Mouse (Mus musculus) limb, embryonic 12.5 days (tissue): Measurements from ENCODE around the gene Gm3646. TPM values are rescaled to one million over a fixed set of nuclear protein-coding genes. Genes with fewer than 3 reads are reported as not detected.

Source experiments
- ATAC-seq: fragments of 200-750 bp; cut with Nextera tagmentation; 2 replicates; pipeline ENCODE4 v1.8.0; 2017; ENCODE audit warnings: low read depth, moderate TSS enrichment; ENCODE audit not compliant: insufficient number of reproducible peaks, insufficient read depth, low FRiP score, low TSS enrichment
- H3K27ac ChIP-seq: fragments of 300-500 bp; sonication (generic); 2 replicates; pipeline ENCODE4 v1.5.1; 2016; ENCODE audit warnings: mild to moderate bottlenecking, moderate library complexity
- H3K27me3 ChIP-seq: fragments of 300-500 bp; sonication (generic); 2 replicates; pipeline ENCODE4 v1.6.1; 2016; ENCODE audit warnings: mild to moderate bottlenecking, moderate library complexity
- H3K36me3 ChIP-seq: fragments of 300-500 bp; sonication (generic); 2 replicates; pipeline ENCODE4 v1.6.1; 2016; ENCODE audit warnings: mild to moderate bottlenecking, moderate library complexity
- H3K4me1 ChIP-seq: fragments of 300-500 bp; sonication (generic); replicated peaks from 2 replicates; pipeline ENCODE4 v1.6.1; 2016
- H3K4me2 ChIP-seq: fragments of 300-500 bp; sonication (generic); 2 replicates; pipeline ENCODE4 v1.6.1; 2016; ENCODE audit warnings: mild to moderate bottlenecking, moderate library complexity
- H3K4me3 ChIP-seq: fragments of 300-500 bp; sonication (generic); replicated peaks from 2 replicates; pipeline ENCODE4 v1.5.1; 2016; ENCODE audit warnings: mild to moderate bottlenecking
- H3K9ac ChIP-seq: fragments of 300-500 bp; sonication (generic); replicated peaks from 2 replicates; pipeline ENCODE4 v1.6.1; 2016; ENCODE audit warnings: mild to moderate bottlenecking, moderate library complexity
- H3K9me3 ChIP-seq: fragments of 300-500 bp; sonication (generic); 2 replicates; pipeline ENCODE4 v1.6.1; 2016; ENCODE audit warnings: mild to moderate bottlenecking, moderate library complexity
- WGBS: fragments of 180-500 bp; shearing (Covaris S2); methylation state at CpG from one replicate; pipeline ENCODE4 v1.1.7; 2016; 5-methylcytosine and 5-hydroxymethylcytosine counted together
- polyA plus RNA-seq: library from polyadenylated mRNA; unstranded; fragments of >200 nt; fragmentation: Nextera tagmentation; extraction: Ambion mirVana; gene quantifications from 2 replicates; pipeline ENCODE4 v1.2.1, GENCODE M21; 2016

The Gm3646 gene
- polyA plus RNA-seq, 1 experiment from 2014 or later: not detected

DNA sequence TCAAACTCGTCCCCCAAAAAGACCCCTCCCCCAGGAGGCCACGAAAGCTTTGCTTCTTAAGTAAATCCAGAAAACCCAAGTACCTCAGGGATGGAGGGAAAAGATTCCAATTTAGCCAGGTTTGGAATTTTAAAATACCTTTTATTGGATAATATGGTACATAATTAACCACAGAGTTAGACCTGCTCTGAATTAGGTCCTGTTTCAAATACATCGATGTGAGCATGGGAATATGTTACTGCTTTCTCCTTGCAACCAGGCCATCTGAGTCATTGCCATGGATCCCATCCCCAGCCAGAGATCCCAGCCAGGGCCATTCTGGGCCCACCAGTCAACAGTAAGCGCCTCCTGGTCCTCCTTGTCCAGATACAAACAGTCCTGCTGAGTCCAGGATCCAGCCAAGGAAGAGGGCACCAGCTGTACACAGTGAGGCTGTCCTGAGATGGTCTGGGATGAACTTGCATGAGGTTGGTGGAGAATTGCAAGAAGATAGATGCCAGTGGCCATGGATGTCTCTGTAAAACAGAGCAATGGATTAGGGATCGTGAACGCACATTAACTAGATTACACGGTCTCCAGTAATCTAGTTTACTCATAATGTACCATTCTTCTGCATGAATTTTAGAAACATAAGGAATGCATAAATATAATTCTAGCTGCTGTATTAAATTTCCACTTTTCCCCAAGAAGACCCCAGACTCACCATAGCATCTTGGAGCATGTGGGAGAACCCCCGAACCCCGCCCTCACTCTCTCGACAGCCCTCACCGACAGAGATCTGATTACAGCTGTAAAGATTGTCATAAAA is 25.9 kb upstream of the Gm3646 start:
- H3K27ac ChIP-seq: peak overlapping the region; percentile 47; the same call in 1 of the 2 replicates
- H3K36me3 ChIP-seq: no peaks in the 10 kb centered on the region
- 58% methylated on average over 11 of the region's 11 CpGs for WGBS

GRCm38 (mm10) chr1:39824902-39825301 is 19.8 kb upstream of the Gm3646 start:
- Histone ChIP-seq H3K4me3 (no peak overlapping the region), H3K4me1 (0 out of 2 replicates have a peak, but pooled peaks cover 4% of the 10 kb centered on the region), H3K9me3 (no peaks in the 10 kb centered on the region), H3K4me2 (no peak overlapping the region), H3K9ac (no peak overlapping the region), H3K27ac (no peak overlapping the region), H3K27me3 (no peaks in the 10 kb centered on the region), H3K36me3 (no peaks in the 10 kb centered on the region)
- 86% methylated on average over 4 of the region's 4 CpGs for WGBS
- no peak for ATAC-seq

More for the DNA sequence above, 25.9 kb upstream of the Gm3646 start:
- Histone ChIP-seq H3K4me1 (peaks cover 18% of the 10 kb centered on the region; the same call in 1 of the 2 replicates), H3K4me3 (no peak overlapping the region), H3K4me2 (no peak overlapping the region), H3K9me3 (no peaks in the 10 kb centered on the region), H3K27me3 (no peaks in the 10 kb centered on the region), H3K9ac (no peak overlapping the region)
- ATAC-seq: no peak

- Histone ChIP-seq H3K9me3 (no peaks in the 10 kb centered on the region), H3K27me3 (no peaks in the 10 kb centered on the region), H3K4me1 (0 out of 2 replicates have a peak, but pooled peaks cover 4% of the 10 kb centered on the region), H3K9ac (no peak overlapping the region), H3K4me3 (no peak overlapping the region), H3K36me3 (no peaks in the 10 kb centered on the region), H3K27ac (no peak overlapping the region), H3K4me2 (no peak overlapping the region)
- ATAC-seq: no peak
- 60% methylated on average over 4 of the region's 4 CpGs for WGBS
Observed at GRCm38 (mm10) chr1:39824240-39824639, 19.1 kb upstream of the Gm3646 start.

DNA sequence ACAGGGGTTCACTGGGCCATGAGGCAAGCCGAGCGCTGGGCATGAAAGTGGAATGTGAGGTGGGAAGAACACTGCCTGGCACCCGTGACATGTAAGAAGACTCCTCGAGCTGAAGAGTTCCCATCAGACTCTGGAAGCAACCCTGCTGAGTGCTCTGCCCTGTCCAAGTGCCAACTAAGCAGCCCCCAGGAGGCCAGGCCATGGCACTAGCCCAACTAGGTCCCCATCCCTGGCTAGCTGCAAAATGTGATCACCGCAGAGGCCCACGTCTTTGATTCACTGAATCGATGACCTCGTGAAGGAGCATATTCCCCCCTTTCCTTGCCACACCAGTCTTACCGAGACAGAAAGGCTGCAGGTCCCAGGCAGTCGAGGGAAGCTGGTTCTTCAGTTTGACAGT is 14.5 kb upstream of the Gm3646 start:
- ATAC-seq: no peak
- H3K4me3 ChIP-seq: no peak overlapping the region

DNA sequence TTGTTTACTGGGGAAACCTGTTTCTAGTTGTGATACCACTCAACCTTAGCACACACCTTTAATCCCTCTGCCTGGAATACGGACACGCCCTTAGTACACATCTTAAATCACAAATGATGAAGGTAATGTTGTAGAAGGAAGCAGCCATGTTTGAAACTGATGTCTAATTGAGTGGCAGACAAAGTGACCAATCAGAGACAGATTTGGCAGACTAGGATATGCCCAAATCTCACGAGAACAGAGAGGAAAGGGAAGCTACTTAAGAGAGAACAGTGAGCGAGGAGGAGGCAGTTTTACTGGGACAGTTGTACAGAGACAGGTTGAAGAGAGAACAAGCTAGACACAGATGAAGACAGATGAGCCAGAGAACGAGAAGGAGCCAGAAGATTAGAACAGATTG is 10.6 kb upstream of the Gm3646 start:
- Histone ChIP-seq H3K27me3 (no peaks in the 10 kb centered on the region), H3K4me1 (no peaks in the 10 kb centered on the region), H3K4me3 (no peak overlapping the region), H3K9me3 (no peaks in the 10 kb centered on the region), H3K9ac (no peak overlapping the region), H3K4me2 (no peak overlapping the region), H3K36me3 (no peaks in the 10 kb centered on the region), H3K27ac (no peak overlapping the region)
- WGBS: 83% methylated on average over 5 of the region's 5 CpGs
- ATAC-seq: no peak

More for the DNA sequence above, 14.5 kb upstream of the Gm3646 start:
- no peaks in the 10 kb centered on the region for H3K27me3 ChIP-seq
- no peak overlapping the region for H3K27ac ChIP-seq
- H3K9me3 ChIP-seq: no peaks in the 10 kb centered on the region
- 85% methylated on average over 10 of the region's 10 CpGs for WGBS
- no peaks in the 10 kb centered on the region for H3K36me3 ChIP-seq
- H3K4me1 ChIP-seq: no peaks in the 10 kb centered on the region
- H3K4me2 ChIP-seq: no peak overlapping the region
- H3K9ac ChIP-seq: no peak overlapping the region

DNA sequence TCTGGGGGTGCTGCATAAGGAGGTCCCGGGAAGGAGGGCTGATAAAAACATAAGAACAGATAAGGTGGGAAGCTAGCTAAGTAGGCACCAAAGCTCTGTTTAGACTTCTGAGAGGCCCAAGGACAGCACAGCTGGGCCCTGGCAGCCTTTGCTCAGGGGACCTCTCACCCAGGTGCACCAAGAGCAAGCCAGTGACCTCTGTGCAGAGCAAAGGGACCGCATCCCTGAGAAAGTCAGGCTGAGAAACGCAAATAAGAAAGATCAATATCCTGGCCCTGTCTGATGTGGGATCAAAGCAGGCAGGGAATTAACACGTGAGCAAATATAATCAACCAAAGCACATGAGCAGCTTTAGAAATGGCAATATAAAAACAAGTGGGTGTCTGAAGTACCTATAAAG is 7.9 kb upstream of the Gm3646 start:
- H3K9me3 ChIP-seq: no peaks in the 10 kb centered on the region
- no peak overlapping the region for H3K27ac ChIP-seq
- H3K9ac ChIP-seq: no peak overlapping the region
- no peak for ATAC-seq
- no peaks in the 10 kb centered on the region for H3K4me1 ChIP-seq
- H3K4me3 ChIP-seq: no peak overlapping the region
- no peaks in the 10 kb centered on the region for H3K36me3 ChIP-seq
- no peaks in the 10 kb centered on the region for H3K27me3 ChIP-seq
- 63% methylated on average over 4 of the region's 4 CpGs for WGBS
- no peak overlapping the region for H3K4me2 ChIP-seq

DNA sequence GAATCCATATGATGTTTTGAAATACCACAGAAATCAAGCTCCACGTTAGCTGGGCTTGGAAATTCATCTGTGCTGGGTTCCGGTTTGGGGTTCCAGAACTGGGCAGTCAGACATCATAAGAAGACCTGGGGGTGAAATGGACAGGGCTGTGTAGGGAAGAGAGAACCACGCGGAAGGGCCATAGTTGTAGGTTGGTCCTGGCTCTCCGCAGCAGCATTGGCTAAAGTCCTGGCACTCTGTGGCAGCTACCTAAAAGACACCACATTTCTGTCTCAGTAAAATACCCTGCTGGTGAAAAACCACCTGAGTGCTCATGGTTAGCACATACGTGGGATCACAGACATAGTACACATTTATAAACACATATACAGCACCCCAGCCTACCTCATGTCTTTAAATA is 343 bp downstream of the Gm3646 start:
- no peak overlapping the region for H3K4me3 ChIP-seq
- H3K36me3 ChIP-seq: no peaks in the 10 kb centered on the region
- no peaks in the 10 kb centered on the region for H3K9me3 ChIP-seq
- H3K27ac ChIP-seq: no peak overlapping the region
- H3K27me3 ChIP-seq: no peaks in the 10 kb centered on the region
- WGBS: 84% methylated on average over 6 of the region's 6 CpGs
- H3K9ac ChIP-seq: no peak overlapping the region
- H3K4me2 ChIP-seq: no peak overlapping the region
- H3K4me1 ChIP-seq: no peaks in the 10 kb centered on the region
- no peak for ATAC-seq

DNA sequence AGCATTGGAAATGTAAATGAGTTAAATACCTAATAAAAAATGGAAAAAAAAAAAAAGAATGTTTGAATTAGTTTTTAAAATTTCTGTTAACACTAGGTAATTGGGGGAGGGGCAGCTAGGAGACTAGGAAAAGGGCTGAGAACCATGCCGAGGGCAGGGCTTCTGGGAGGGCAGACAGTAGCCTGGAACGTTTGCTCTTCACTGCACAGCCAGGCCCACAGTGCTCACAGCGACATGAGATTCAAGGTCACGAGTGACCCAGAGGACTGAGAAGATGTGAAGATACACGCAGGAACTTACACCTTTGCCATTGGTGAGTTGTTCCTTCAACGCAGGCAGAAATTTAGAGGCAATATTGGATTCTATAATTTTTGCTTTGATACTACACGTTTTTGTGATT is 2.2 kb downstream of the Gm3646 start:
- no peaks in the 10 kb centered on the region for H3K4me1 ChIP-seq
- no peak overlapping the region for H3K27ac ChIP-seq
- H3K9ac ChIP-seq: no peak overlapping the region
- no peak overlapping the region for H3K4me2 ChIP-seq
- no peak for ATAC-seq
- WGBS: 86% methylated on average over 7 of the region's 7 CpGs
- H3K36me3 ChIP-seq: no peaks in the 10 kb centered on the region
- H3K4me3 ChIP-seq: no peak overlapping the region
- no peaks in the 10 kb centered on the region for H3K27me3 ChIP-seq
- H3K9me3 ChIP-seq: no peaks in the 10 kb centered on the region

DNA sequence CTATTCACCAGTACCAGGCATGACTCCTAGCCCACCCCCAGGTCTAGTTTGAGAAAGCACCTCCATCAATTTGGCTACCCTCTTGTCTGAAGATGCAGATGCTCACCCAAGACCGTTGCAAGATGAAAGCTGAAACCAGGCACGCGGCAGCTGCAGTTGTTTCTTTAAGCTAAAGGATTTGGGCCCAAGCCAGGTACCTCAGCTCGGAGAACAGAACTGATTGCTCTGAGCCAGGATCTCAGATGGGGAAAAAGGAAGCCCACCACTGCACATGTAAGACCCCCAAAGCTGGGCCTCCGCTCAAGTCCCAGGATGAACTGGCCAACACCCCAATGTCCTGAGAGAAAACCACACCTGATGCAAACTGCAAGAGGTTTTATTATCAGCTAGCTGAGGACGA is 7.6 kb downstream of the Gm3646 start:
- 83% methylated on average over 6 of the region's 6 CpGs for whole genome bisulfite sequencing
- ATAC-seq: no peak

DNA sequence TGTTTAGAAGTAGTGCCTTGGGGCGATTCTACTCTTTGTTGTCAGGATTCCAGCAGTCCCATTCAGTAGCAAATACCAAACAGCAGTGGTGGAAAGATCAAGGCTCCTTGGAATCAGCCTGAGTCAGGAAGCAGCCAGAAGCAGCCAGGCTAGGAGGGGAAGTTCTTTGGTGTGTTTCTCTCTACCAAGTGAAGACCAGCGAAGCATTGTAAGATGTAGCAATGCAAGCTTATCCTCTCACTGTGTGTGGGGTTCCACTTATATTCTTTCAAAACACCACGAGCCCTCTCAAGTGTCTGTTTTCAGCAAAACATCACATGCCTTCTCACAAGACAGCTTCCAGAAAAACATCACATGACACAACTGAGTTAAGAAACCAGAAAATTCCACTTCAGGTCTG is 8.4 kb downstream of the Gm3646 start:
- Histone ChIP-seq H3K36me3 (no peaks in the 10 kb centered on the region), H3K9me3 (peaks cover 20% of the 10 kb centered on the region), H3K9ac (no peak overlapping the region), H3K4me1 (no peaks in the 10 kb centered on the region), H3K4me3 (no peak overlapping the region), H3K4me2 (no peak overlapping the region), H3K27ac (no peak overlapping the region), H3K27me3 (no peaks in the 10 kb centered on the region)
- no peak for ATAC-seq
- 85% methylated on average over 3 of the region's 3 CpGs for WGBS

More for the DNA sequence above, 7.6 kb downstream of the Gm3646 start:
- Histone ChIP-seq H3K27ac (no peak overlapping the region), H3K27me3 (no peaks in the 10 kb centered on the region), H3K4me1 (no peaks in the 10 kb centered on the region), H3K9ac (no peak overlapping the region), H3K4me3 (no peak overlapping the region), H3K9me3 (peaks cover 20% of the 10 kb centered on the region), H3K36me3 (no peaks in the 10 kb centered on the region), H3K4me2 (no peak overlapping the region)

- Histone ChIP-seq H3K36me3 (no peaks in the 10 kb centered on the region), H3K27me3 (no peaks in the 10 kb centered on the region), H3K27ac (no peak overlapping the region), H3K4me2 (no peak overlapping the region), H3K4me3 (no peak overlapping the region), H3K9me3 (no peaks in the 10 kb centered on the region), H3K9ac (no peak overlapping the region), H3K4me1 (no peaks in the 10 kb centered on the region)
- ATAC-seq: no peak
- 75% methylated on average over 5 of the region's 5 CpGs for WGBS
Observed at GRCm38 (mm10) chr1:39784632-39785031, 20.5 kb downstream of the Gm3646 start.

DNA sequence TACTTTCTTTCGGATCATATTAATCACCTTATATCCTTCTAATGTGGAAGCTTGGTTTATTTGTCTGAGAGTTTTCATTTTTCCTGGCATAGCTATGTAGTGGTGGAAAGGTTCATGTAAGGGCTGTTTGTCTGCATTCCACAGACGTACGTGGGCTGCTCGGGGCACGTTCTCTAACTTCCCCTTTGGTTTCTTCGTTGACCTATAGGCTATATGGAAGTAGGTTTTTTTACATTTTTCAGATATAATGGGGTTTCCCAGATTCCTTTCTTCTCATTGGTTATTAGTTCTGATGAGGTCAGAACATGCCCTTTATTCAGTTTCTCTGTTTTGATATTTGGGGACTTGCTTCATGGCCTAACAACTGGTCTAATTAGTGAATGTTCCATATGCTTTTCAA is 23.3 kb downstream of the Gm3646 start:
- Histone ChIP-seq H3K4me2 (no peak overlapping the region), H3K9me3 (no peaks in the 10 kb centered on the region), H3K9ac (no peak overlapping the region), H3K4me3 (no peak overlapping the region), H3K27me3 (no peaks in the 10 kb centered on the region), H3K27ac (no peak overlapping the region), H3K36me3 (no peaks in the 10 kb centered on the region), H3K4me1 (no peaks in the 10 kb centered on the region)
- no peak for ATAC-seq
- 84% methylated on average over 6 of the region's 6 CpGs for WGBS
